Mouse (Mus musculus) embryonic fibroblast, embryonic 13.5 days (primary cell): ENCODE results near the gene Napb. TPM values are rescaled to one million over a fixed set of nuclear protein-coding genes. Genes with fewer than 3 reads are reported as not detected.

Experiments used
- H3K27ac ChIP-seq: 2 replicates; pipeline ENCODE4 v1.5.1; 2012; ENCODE audit warnings: low read length, control low read depth, inconsistent platforms; ENCODE audit not compliant: insufficient read depth
- H3K4me1 ChIP-seq: 2 replicates; pipeline ENCODE4 v1.6.1; 2011; ENCODE audit warnings: low read length; ENCODE audit not compliant: control insufficient read depth, insufficient read depth
- H3K4me3 ChIP-seq: 2 replicates; pipeline ENCODE4 v1.5.1; 2011; ENCODE audit warnings: mild to moderate bottlenecking, control low read depth, low read length; ENCODE audit not compliant: insufficient read depth
- CTCF ChIP-seq: IDR thresholded peaks from 2 replicates; pipeline ENCODE4 v1.5.1; 2011; ENCODE audit warnings: mild to moderate bottlenecking, control low read depth, low read length, moderate library complexity, borderline replicate concordance; ENCODE audit not compliant: insufficient read depth
- POLR2A ChIP-seq: IDR thresholded peaks from 2 replicates; pipeline ENCODE4 v1.6.1; 2011; ENCODE audit warnings: low read depth, mild to moderate bottlenecking, control low read depth, low read length, moderate library complexity
- polyA plus RNA-seq: library from polyadenylated mRNA; stranded (reverse); fragments of >200 nt; gene quantifications from 2 replicates; pipeline ENCODE4 v1.2.4, GENCODE M21; 2011; ENCODE audit warnings: low read depth; ENCODE audit not compliant: missing spikeins, insufficient read length

The Napb gene
- polyA plus RNA-seq, 1 experiment, result 2.8 TPM

GRCm38 (mm10) chr2:148689444-148690140 lies 42.7 kb downstream of the Napb start:
- Histone ChIP-seq H3K4me3 (no peak overlapping the region), H3K27ac (no peak overlapping the region), H3K4me1 (no peaks in the 10 kb centered on the region)
- TF ChIP-seq CTCF, result no peak
- no peak for TF ChIP-seq POLR2A

GRCm38 (mm10) chr2:148687971-148688370 lies 44.3 kb downstream of the Napb start:
- Histone ChIP-seq H3K27ac (no peak overlapping the region), H3K4me1 (no peaks in the 10 kb centered on the region), H3K4me3 (no peak overlapping the region)
- TF ChIP-seq CTCF, result no peak
- TF ChIP-seq POLR2A, result no peak

- H3K27ac ChIP-seq, result no peak overlapping the region
- TF ChIP-seq CTCF (no peak), POLR2A (no peak)
- H3K4me3 ChIP-seq, result no peak overlapping the region
- H3K4me1 ChIP-seq, result peaks cover 5% of the 10 kb centered on the region; the same call in 1 of the 2 replicates
Observed at GRCm38 (mm10) chr2:148686862-148687261, 45.4 kb downstream of the Napb start.

GRCm38 (mm10) chr2:148685709-148686108 lies 46.6 kb downstream of the Napb start:
- TF ChIP-seq POLR2A (no peak), CTCF (no peak)
- no peak overlapping the region for H3K27ac ChIP-seq
- H3K4me3 ChIP-seq, result no peak overlapping the region
- peaks cover 5% of the 10 kb centered on the region; the same call in 1 of the 2 replicates for H3K4me1 ChIP-seq

GRCm38 (mm10) chr2:148684972-148685371 lies 47.3 kb downstream of the Napb start:
- no peak overlapping the region for H3K27ac ChIP-seq
- TF ChIP-seq CTCF (no peak), POLR2A (no peak)
- H3K4me1 ChIP-seq, result peaks cover 5% of the 10 kb centered on the region; the same call in 1 of the 2 replicates
- H3K4me3 ChIP-seq, result no peak overlapping the region

GRCm38 (mm10) chr2:148683031-148683430 lies 49.2 kb downstream of the Napb start:
- no peak for TF ChIP-seq CTCF
- TF ChIP-seq POLR2A, result no peak
- Histone ChIP-seq H3K27ac (no peak overlapping the region), H3K4me3 (no peak overlapping the region), H3K4me1 (peaks cover 8% of the 10 kb centered on the region)

- H3K4me1 ChIP-seq, result peaks cover 8% of the 10 kb centered on the region
- H3K4me3 ChIP-seq, result peak overlapping the region; percentile 80
- no peak overlapping the region for H3K27ac ChIP-seq
- TF ChIP-seq POLR2A (no peak), CTCF (0 out of 2 replicates have a peak, but pooled peaks have one; percentile 26)
Observed at GRCm38 (mm10) chr2:148681461-148681891, 50.8 kb downstream of the Napb start.

- Histone ChIP-seq H3K4me1 (peaks cover 8% of the 10 kb centered on the region), H3K27ac (peak within 1 kb of the TSS; percentile 63), H3K4me3 (peak within 1 kb of the TSS; percentile 80)
- TF ChIP-seq POLR2A (peak; percentile 94), CTCF (no peak)
Observed at GRCm38 (mm10) chr2:148680775-148681291, 51.4 kb downstream of the Napb start, which contains the start of gene Gzf1. Gene Gzf1 (plus strand): TSS chr2:148681023.

- peak; percentile 76 for TF ChIP-seq POLR2A
- no peak for TF ChIP-seq CTCF
- Histone ChIP-seq H3K4me3 (no peak overlapping the region), H3K4me1 (peaks cover 8% of the 10 kb centered on the region), H3K27ac (peak overlapping the region; percentile 93)
Observed at GRCm38 (mm10) chr2:148679346-148679745, 52.9 kb downstream of the Napb start.

GRCm38 (mm10) chr2:148677801-148678200 lies 54.5 kb downstream of the Napb start:
- Histone ChIP-seq H3K27ac (peak overlapping the region; percentile 12; the same call in 1 of the 2 replicates), H3K4me3 (no peak overlapping the region; the same call in 1 of the 2 replicates), H3K4me1 (peaks cover 12% of the 10 kb centered on the region)
- peak; percentile 52 for TF ChIP-seq POLR2A
- TF ChIP-seq CTCF, result no peak
